In genomic region chr16:44172297-44173154, GRCm38 (mm10) we compare ENCODE assay signal across 8 mouse cellular contexts. TPM values are rescaled to one million over a fixed set of nuclear protein-coding genes. Genes with fewer than 3 reads are reported as not detected.
A peak's percentile ranks its signal among the peaks of the same experiment; 100 is the strongest.
DNase-seq lines count a peak whose midpoint lies in the region; ATAC-seq lines count a peak whose summit lies in the region.

No protein-coding gene starts in this region.

- under 1% methylated on average over 26 of the region's 26 CpGs for WGBS in heart, embryonic 13.5 days
- under 1% methylated on average over 26 of the region's 26 CpGs for WGBS in liver, embryonic 12.5 days (ENCODE audit: insufficient replicate concordance)
- under 1% methylated on average over 26 of the region's 26 CpGs for WGBS in stomach, embryonic 15.5 days

- H3K4me2 ChIP-seq in heart, embryonic 13.5 days = peak overlapping the region; percentile 77
- peak overlapping the region; percentile 91 for H3K4me2 ChIP-seq in liver, embryonic 12.5 days
- H3K4me2 ChIP-seq in stomach, embryonic 15.5 days = peak overlapping the region; percentile 75

- peak; percentile 98 for DNase-seq in CD4-positive, CD25-positive, alpha-beta regulatory T cell, adult 2 months (ENCODE audit: low read depth, low spot score)
- DNase-seq in fat pad, adult 2 months (ENCODE audit: extremely low read depth, low read depth, low spot score) = peak; percentile 76
- DNase-seq in kidney, postnatal 10 days = peak; percentile 98
- DNase-seq in natural killer cell, adult 2 months (ENCODE audit: low spot score in 2 of 2) = peak; percentile 99

- no peaks in the 10 kb centered on the region for H3K27me3 ChIP-seq in heart, embryonic 13.5 days (replicated peaks)
- no peaks in the 10 kb centered on the region for H3K27me3 ChIP-seq in liver, embryonic 12.5 days (replicated peaks)
- H3K27me3 ChIP-seq in stomach, embryonic 15.5 days (replicated peaks) = no peaks in the 10 kb centered on the region

- peak overlapping the region; percentile 72 for H3K4me3 ChIP-seq in brown adipose tissue, adult 24 weeks (ENCODE audit: insufficient read depth, low read depth, low read length)
- H3K4me3 ChIP-seq in heart, embryonic 13.5 days = peak overlapping the region; percentile 86
- peak overlapping the region; percentile 91 for H3K4me3 ChIP-seq in liver, embryonic 12.5 days
- H3K4me3 ChIP-seq in stomach, embryonic 15.5 days (replicated peaks) = peak overlapping the region; percentile 93

- peak overlapping the region; percentile 81 for H3K9ac ChIP-seq in heart, embryonic 13.5 days
- H3K9ac ChIP-seq in liver, embryonic 12.5 days = peak overlapping the region; percentile 96
- peak overlapping the region; percentile 40; the same call in 1 of the 2 replicates for H3K9ac ChIP-seq in stomach, embryonic 15.5 days

- peaks cover 9% of the 10 kb centered on the region for H3K4me1 ChIP-seq in brown adipose tissue, adult 24 weeks (ENCODE audit: control insufficient read depth, insufficient read depth, insufficient read length, low read length)
- peaks cover 28% of the 10 kb centered on the region for H3K4me1 ChIP-seq in heart, embryonic 13.5 days
- H3K4me1 ChIP-seq in liver, embryonic 12.5 days = peaks cover 43% of the 10 kb centered on the region
- peaks cover 5% of the 10 kb centered on the region; the same call in 1 of the 2 replicates for H3K4me1 ChIP-seq in stomach, embryonic 15.5 days

- H3K36me3 ChIP-seq in heart, embryonic 13.5 days = no peaks in the 10 kb centered on the region
- H3K36me3 ChIP-seq in liver, embryonic 12.5 days = no peaks in the 10 kb centered on the region
- no peaks in the 10 kb centered on the region for H3K36me3 ChIP-seq in stomach, embryonic 15.5 days

- H3K27ac ChIP-seq in brown adipose tissue, adult 24 weeks (replicated peaks; ENCODE audit: low read depth, low read length) = peak overlapping the region; percentile 71
- H3K27ac ChIP-seq in heart, embryonic 13.5 days (replicated peaks) = peak overlapping the region; percentile 94
- H3K27ac ChIP-seq in liver, embryonic 12.5 days = peak overlapping the region; percentile 95
- H3K27ac ChIP-seq in stomach, embryonic 15.5 days = peak overlapping the region; percentile 95

- H3K9me3 ChIP-seq in heart, embryonic 13.5 days = no peaks in the 10 kb centered on the region
- no peaks in the 10 kb centered on the region for H3K9me3 ChIP-seq in liver, embryonic 12.5 days (replicated peaks)
- no peaks in the 10 kb centered on the region for H3K9me3 ChIP-seq in stomach, embryonic 15.5 days

- peak; percentile 99 for ATAC-seq in heart, embryonic 13.5 days (ENCODE audit: extremely low read depth, insufficient number of reproducible peaks, low FRiP score, low TSS enrichment)
- ATAC-seq in liver, embryonic 12.5 days = peak; percentile 97
- ATAC-seq in stomach, embryonic 15.5 days (ENCODE audit: insufficient read depth, low FRiP score, low read depth) = peak; percentile 100

RNA-seq across cellular contexts. Expression of gene Usf3, which starts 0.5 kb away (rescaled TPM):
- polyA plus RNA-seq in brown adipose tissue, adult 24 weeks (2012; ENCODE audit: insufficient read depth, insufficient read length, missing spikeins) = 9.3 and 21.8 TPM in 2 replicates
- polyA plus RNA-seq in heart, embryonic 13.5 days (2015; fragmentation: Nextera tagmentation; extraction: Ambion mirVana) = 1.8 and 1.9 TPM in 2 replicates
- polyA plus RNA-seq in liver, embryonic 12.5 days (2016; fragmentation: Nextera tagmentation; extraction: Ambion mirVana) = 2.5 and 2.9 TPM in 2 replicates
- polyA plus RNA-seq in stomach, embryonic 15.5 days (2015; fragmentation: Nextera tagmentation; extraction: Ambion mirVana) = 3.3 and 3.4 TPM in 2 replicates

RNA-seq across cellular contexts. Expression of gene Naa50, which starts 32.9 kb away (rescaled TPM):
- 48.8 and 61.1 TPM in 2 replicates for polyA plus RNA-seq in brown adipose tissue, adult 24 weeks (2012; ENCODE audit: insufficient read depth, insufficient read length, missing spikeins)
- 73.7 and 77.0 TPM in 2 replicates for polyA plus RNA-seq in heart, embryonic 13.5 days (2015; fragmentation: Nextera tagmentation; extraction: Ambion mirVana)
- polyA plus RNA-seq in liver, embryonic 12.5 days (2016; fragmentation: Nextera tagmentation; extraction: Ambion mirVana) = 129 and 132 TPM in 2 replicates
- 110 and 112 TPM in 2 replicates for polyA plus RNA-seq in stomach, embryonic 15.5 days (2015; fragmentation: Nextera tagmentation; extraction: Ambion mirVana)

RNA-seq across cellular contexts. Expression of gene Atp6v1a, which starts 33.0 kb away (rescaled TPM):
- 55.9 and 66.0 TPM in 2 replicates for polyA plus RNA-seq in brown adipose tissue, adult 24 weeks (2012; ENCODE audit: insufficient read depth, insufficient read length, missing spikeins)
- polyA plus RNA-seq in heart, embryonic 13.5 days (2015; fragmentation: Nextera tagmentation; extraction: Ambion mirVana) = 28.8 and 37.0 TPM in 2 replicates
- 27.2 and 28.0 TPM in 2 replicates for polyA plus RNA-seq in liver, embryonic 12.5 days (2016; fragmentation: Nextera tagmentation; extraction: Ambion mirVana)
- polyA plus RNA-seq in stomach, embryonic 15.5 days (2015; fragmentation: Nextera tagmentation; extraction: Ambion mirVana) = 49.4 and 51.8 TPM in 2 replicates

Comparison
In these comparisons a context has a peak if more than half of its experiments do, and no peak if none do; other contexts are left out.
1. Peak in every context shown above with its lines: DNase-seq, ATAC-seq, H3K4me3 ChIP-seq and H3K27ac ChIP-seq.
2. H3K9ac ChIP-seq: peak in every context shown above with its lines; median percentile 96 in liver, embryonic 12.5 days; 81 in heart, embryonic 13.5 days; 40 in stomach, embryonic 15.5 days.